Mouse (Mus musculus): ENCODE measurements around the gene Il4ra. TPM values are rescaled to one million over a fixed set of nuclear protein-coding genes. Genes with fewer than 3 reads are reported as not detected.

The Il4ra gene
- total and polyA plus RNA-seq, 3 experiments, result 13.2 to 20.1 (median 14.3) TPM

GRCm38 (mm10) chr7:125625829-125626228, 73.9 kb downstream of the Il4ra start:
- H3K4me1 ChIP-seq (ENCODE audit: control insufficient read depth, insufficient read depth, low read length), result no peaks in the 10 kb centered on the region; the same call in none of the 2 replicates
- no peaks in the 10 kb centered on the region for H3K36me3 ChIP-seq (ENCODE audit: control insufficient read depth, insufficient read depth, low read length)
- no peak overlapping the region for H3K4me3 ChIP-seq
- no peak overlapping the region for H3K9ac ChIP-seq (ENCODE audit: low read depth, low read length)
- 70% methylated on average over 7 of the region's 7 CpGs for WGBS
- H3K27me3 ChIP-seq (ENCODE audit: control insufficient read depth, insufficient read depth, low read length), result no peaks in the 10 kb centered on the region
- intact Hi-C loops (cut with DNase I), result no loop called here
- no peak overlapping the region for H3K27ac ChIP-seq
- TF ChIP-seq EP300 (IDR thresholded peaks at IDR 0.05; ENCODE audit: insufficient read depth, low read depth, low read length), result no peak
- TF ChIP-seq CTCF (IDR thresholded peaks at IDR 0.05), result no peak
- TF ChIP-seq POLR2A (IDR thresholded peaks at IDR 0.05; ENCODE audit: insufficient read depth, low read depth, low read length), result no peak
- H3K79me2 ChIP-seq (replicated peaks; ENCODE audit: control insufficient read depth, insufficient read depth, low read length), result no peaks in the 10 kb centered on the region
- DNase-seq, result no peak

Other genes starting within 250 kb of the Il4ra start
- gene Kdm8, start 107.4 kb upstream of the Il4ra start, total RNA-seq (2021), result 1 to 10 TPM; 3.0 to 4.4 TPM
- gene Kdm8, start 107.4 kb upstream of the Il4ra start, polyA plus RNA-seq (2012; rRNA removed), result 4.6 and 5.2 TPM in 2 replicates
- gene Nsmce1, start 60.5 kb upstream of the Il4ra start, total RNA-seq (2021), result 10 to 100 TPM; 25.6 to 33.1 TPM
- gene Nsmce1, start 60.5 kb upstream of the Il4ra start, polyA plus RNA-seq (2012; rRNA removed), result 41.9 and 66.5 TPM in 2 replicates
- under 1 TPM; 0.48 to 0.60 TPM for gene Il21r, start 51.3 kb downstream of the Il4ra start, total RNA-seq (2021)
- gene Il21r, start 51.3 kb downstream of the Il4ra start, polyA plus RNA-seq (2012; rRNA removed), result 1.8 and 2.3 TPM in 2 replicates
- gene Gtf3c1, start 155.7 kb downstream of the Il4ra start, total RNA-seq (2021), result 10 to 100 TPM; 46.3 to 47.9 TPM
- gene Gtf3c1, start 155.7 kb downstream of the Il4ra start, polyA plus RNA-seq (2012; rRNA removed), result 30.2 and 36.4 TPM in 2 replicates
- 10 to 100 TPM in 1 of 2 experiments, 1 to 10 TPM in 1; 9.3 to 11.5 TPM for gene D430042O09Rik, start 155.8 kb downstream of the Il4ra start, total RNA-seq (2021)
- gene D430042O09Rik, start 155.8 kb downstream of the Il4ra start, polyA plus RNA-seq (2012; rRNA removed), result 8.2 and 10.4 TPM in 2 replicates

Data from heart, adult 2 months (tissue).